Mouse (Mus musculus) spleen, postnatal 10 days (tissue): ENCODE measurements around the gene Col5a1.

ENCODE experiments used
- DNase-seq, 2 experiments: peaks; one replicate each; pipeline ENCODE4 v3.0.0; 2021 to 2022; ENCODE audit warnings: low spot score in 2 of 2

Gene Col5a1

GRCm38 (mm10) chr2:27918106-27918505, 31.9 kb downstream of the Col5a1 start:
- no peak for DNase-seq

GRCm38 (mm10) chr2:27919309-27919850, 33.2 kb downstream of the Col5a1 start:
- DNase-seq = no peak

DNA sequence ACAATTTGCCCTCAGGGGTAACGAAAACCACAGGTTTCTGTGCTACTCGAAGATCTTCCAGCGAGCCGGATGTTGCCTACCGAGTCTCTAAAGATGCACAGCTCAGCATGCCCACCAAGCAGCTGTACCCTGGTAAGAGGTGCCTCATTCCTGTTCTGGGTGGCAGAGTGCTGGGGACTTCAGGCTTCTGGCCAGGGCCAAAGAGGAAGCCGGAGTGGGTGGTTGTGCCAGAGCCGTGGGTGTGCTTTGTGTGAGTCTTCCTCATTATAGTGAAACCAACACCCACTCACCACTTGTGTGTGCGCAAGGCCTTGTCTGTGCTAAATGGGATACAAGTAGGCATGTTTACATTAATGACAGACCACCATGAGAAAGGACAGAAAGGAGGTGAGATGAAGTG, 35.8 kb downstream of the Col5a1 start:
- DNase-seq = no peak

GRCm38 (mm10) chr2:27923718-27924117, 37.5 kb downstream of the Col5a1 start:
- DNase-seq = no peak

DNA sequence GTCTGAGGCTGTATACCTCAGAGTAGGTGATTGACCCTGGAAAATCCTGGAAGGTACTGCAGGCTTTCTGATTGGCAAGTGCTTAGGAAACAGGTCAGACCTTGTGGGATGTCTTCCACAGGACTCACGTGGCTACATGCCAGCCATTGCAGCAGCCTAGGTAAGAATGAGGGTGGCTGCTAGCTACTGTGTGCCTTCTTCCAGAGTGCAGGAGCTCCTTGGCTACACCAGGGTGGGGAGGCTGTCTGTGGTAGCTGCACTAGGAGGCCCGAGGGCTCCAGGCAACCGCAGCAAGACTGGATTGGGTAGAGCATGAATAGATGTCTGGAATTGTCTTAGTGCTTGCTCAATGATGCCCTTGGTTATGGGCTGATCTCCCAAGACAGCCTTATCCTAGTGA, 38.2 kb downstream of the Col5a1 start:
- DNase-seq = no peak

GRCm38 (mm10) chr2:27926478-27927165, 40.4 kb downstream of the Col5a1 start:
- no peak for DNase-seq

- no peak for DNase-seq
These were observed 44.3 kb downstream of the Col5a1 start for GRCm38 (mm10) chr2:27930471-27931015.

DNA sequence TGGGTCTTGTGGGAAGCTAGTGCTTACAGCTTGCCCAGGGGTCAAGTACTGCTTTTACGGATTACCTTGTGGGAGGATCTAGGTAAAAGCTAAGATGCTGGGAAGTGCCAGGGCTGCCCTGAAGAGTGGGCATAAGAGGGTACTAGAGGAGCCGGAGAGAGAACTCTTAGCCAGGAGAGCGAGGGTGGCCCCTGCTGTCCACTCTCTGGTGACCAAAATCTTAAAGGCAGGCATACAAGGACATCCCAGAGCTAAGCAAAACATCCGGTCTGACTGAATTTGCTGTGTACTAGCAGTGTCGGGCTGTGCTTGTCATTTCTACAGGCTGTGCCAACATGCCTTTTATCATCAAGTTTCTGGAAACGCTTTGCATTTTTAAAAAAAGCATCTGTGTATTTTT, 44.9 kb downstream of the Col5a1 start:
- no peak for DNase-seq

DNA sequence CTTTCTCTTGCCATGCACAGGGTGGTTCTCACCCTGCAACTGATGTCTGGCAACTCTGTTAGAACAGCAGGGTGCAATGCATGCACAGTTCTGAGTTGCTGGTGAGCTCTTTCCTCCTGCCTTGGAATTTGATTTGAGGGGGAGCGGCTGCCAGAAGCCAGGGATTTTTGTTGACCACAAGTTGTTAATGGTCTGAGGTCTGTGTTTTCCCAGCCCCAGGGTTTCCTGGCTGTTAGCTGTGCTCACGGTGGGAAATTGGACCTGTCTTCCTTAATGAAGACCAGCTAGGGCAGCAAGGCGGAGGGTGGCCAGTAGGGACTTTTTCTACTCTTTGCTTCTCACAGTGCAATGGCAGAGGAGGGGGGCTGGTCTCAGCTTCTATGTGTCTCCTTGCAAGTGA, 45.7 kb downstream of the Col5a1 start:
- no peak for DNase-seq

- peak in 1 of 2 experiments; percentile 29 for DNase-seq
These were observed 48.0 kb downstream of the Col5a1 start for GRCm38 (mm10) chr2:27934269-27934668.

DNA sequence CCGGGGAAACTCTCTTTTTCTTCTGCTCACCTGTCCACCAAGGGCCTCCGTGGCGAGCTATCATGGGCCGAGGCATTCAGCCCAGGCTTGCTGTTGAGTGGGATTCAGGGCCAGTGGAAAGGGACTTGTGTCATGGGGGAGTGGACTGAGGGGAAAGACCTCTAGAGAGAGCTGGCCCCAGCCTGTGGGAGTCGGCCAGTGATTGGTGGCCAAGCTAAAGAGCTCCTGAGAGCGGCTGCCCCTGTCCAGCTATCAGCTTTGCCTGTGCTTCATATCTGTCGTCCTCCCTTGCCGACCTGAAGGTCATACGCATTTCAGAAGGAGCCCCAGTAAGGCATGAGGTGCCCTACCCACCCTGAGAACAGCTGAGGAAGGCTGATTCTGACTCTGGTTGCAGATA, 48.6 kb downstream of the Col5a1 start:
- DNase-seq = no peak

DNA sequence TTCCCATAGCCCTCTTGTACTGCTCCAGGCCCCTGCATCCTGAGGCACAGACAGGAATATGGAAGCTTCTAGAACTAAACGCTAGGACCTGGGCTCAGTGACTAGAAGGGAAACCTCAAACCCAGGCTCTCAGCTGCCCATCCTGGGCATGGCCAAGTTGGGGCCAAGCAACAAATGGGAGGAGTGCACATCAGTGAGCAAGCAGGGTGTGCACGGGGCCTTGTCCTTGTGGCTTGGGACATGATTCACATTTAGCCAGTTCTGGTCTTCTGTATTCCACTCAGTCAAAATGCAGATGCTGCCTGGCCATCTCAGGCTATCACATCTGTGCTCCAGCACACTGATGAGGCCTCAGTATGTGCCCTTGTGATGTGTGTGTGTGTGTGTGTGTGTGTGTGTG, 49.2 kb downstream of the Col5a1 start:
- no peak for DNase-seq

DNA sequence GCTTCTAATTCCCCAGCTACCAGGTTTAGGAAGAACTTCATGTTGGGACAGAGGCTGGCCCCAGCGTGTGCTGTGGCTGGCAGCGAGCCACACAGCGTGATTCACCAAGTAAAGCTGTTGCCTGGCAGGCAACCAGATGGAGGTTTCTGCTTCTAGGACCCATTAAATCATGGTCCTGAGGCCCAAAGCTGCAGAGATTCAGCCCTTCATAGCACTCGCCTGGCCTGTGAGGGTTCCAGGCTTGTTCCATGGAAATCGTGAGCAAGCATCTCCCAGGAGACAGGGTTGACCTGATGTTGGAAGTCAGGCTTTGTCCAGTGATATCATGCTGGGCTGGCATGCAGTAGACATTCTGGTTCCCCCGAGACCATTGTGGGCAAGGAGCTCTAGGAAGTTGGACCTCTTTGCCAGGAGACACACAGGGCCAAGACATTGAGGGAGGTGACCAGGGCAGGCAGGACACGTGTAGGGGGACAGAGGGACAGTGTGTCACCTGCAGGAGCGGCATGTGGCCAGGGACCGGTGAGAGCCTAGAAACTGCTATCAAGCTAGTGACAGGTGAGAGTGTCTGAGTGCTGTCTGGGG, 50.5 kb downstream of the Col5a1 start:
- DNase-seq = no peak

- DNase-seq = no peak
These were observed 53.2 kb downstream of the Col5a1 start for GRCm38 (mm10) chr2:27939433-27939832.

- DNase-seq = no peak
These were observed 53.9 kb downstream of the Col5a1 start for GRCm38 (mm10) chr2:27940144-27940543.

DNA sequence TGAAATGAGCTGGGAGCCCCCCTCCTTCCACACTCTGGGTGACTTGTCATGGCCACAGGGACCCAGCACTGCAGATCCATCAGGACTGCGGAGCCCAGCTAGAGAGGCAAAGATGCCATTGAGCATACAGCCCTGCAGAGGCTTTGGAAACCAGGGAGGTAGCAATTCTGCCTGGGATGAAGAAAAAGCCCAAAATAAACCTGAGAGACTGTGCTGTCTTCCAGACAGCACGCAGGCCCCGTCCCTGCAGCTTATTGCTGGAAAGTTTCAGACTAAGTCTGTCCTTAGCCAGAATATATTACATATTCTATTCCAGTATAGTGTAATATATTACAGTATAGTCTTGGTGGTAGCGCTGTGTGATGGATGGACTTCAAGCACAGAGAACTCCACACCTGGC, 61.0 kb downstream of the Col5a1 start:
- no peak for DNase-seq

GRCm38 (mm10) chr2:27947917-27948316, 61.7 kb downstream of the Col5a1 start:
- no peak for DNase-seq

- no peak for DNase-seq
These were observed 67.6 kb downstream of the Col5a1 start for GRCm38 (mm10) chr2:27953866-27954265.

DNA sequence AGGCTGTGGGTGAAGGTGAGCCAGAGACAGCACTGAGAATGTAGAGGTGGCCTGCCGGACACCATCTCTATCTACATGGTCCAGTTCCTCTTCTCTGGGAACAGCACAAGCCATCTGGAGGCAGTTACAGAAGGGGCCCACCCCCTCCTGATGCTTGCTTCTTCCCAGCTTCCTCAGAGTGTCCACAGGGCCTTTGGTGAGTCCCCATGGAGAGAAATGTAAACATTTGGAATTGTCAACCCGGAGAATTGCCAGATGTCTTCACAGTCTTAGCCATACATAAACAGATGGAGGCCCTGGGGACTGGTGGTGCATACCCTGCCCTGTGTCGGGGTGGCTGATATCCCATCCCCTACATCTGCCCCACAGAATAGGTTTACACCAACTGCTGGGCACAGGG, 68.7 kb downstream of the Col5a1 start:
- no peak for DNase-seq

DNA sequence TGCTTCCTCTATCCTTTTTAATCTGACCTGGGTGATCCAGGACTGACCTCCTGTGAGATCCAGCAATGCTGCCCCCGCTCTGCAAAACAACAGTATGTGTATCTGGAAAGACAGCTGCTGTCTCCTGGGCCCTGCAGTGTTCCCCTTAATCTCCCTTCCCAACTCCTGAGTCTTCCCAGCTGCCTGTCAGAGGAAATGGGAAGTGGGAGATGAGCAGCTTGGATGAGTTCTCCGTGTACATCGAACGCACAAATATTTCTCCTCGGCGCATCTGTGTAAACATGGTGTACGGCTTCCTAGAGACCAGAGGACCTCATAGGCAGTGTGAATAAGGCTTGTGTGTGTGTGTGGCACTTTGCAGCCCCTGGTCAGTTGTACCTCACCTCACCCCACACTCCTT, 70.5 kb downstream of the Col5a1 start:
- DNase-seq = no peak

- DNase-seq = no peak
These were observed 71.0 kb downstream of the Col5a1 start for GRCm38 (mm10) chr2:27957184-27957583.

- DNase-seq = no peak
These were observed 73.0 kb downstream of the Col5a1 start for GRCm38 (mm10) chr2:27959275-27959674.

DNA sequence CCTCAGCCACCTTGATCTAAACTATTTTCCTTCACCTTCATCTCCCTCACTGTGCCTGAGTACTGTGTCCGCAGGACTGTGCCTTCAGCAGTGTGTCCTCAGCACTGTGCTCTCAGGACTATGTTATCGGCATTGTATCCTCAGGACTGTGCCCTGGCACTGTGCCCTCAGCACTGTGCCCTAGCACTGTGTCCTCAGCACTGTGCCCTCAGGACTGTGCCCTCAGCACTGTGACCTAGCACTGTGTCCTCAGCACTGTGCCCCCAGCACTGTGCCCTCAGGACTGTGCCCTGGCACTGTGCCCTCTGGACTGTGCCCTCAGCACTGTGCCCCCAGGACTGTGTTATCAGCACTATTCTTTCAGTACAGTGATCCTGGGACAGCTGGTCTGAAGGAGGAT, 75.0 kb downstream of the Col5a1 start:
- DNase-seq = no peak
